Mouse (Mus musculus) liver, embryonic 14.5 days (tissue): ENCODE results near the gene Sox6. TPM values are rescaled to one million over a fixed set of nuclear protein-coding genes. Genes with fewer than 3 reads are reported as not detected.

ENCODE experiments used
- ATAC-seq: fragments of 200-750 bp; cut with Nextera tagmentation; 2 replicates; pipeline ENCODE4 v1.8.0; 2017; ENCODE audit warnings: moderate number of reproducible peaks, mild to moderate bottlenecking, moderate library complexity; ENCODE audit not compliant: insufficient read depth
- DNase-seq, 3 experiments: peaks; one replicate each; pipeline ENCODE4 v3.0.0-alpha.2; 2012 to 2013; ENCODE audit warnings: low read depth in 3 of 3, low spot score in 3 of 3
- H3K27ac ChIP-seq: fragments of 300-500 bp; sonication (generic); 2 replicates; pipeline ENCODE4 v1.5.1; 2014; ENCODE audit warnings: moderate library complexity, mild to moderate bottlenecking, control low read depth, inconsistent platforms
- H3K27me3 ChIP-seq: fragments of 300-500 bp; sonication (generic); 2 replicates; pipeline ENCODE4 v1.6.1; 2014; ENCODE audit warnings: mild to moderate bottlenecking, low read length, moderate library complexity; ENCODE audit not compliant: control insufficient read depth, insufficient read depth
- H3K36me3 ChIP-seq: fragments of 300-500 bp; sonication (generic); replicated peaks from 2 replicates; pipeline ENCODE4 v1.6.1; 2014; ENCODE audit warnings: low read depth; ENCODE audit not compliant: control insufficient read depth, insufficient read depth
- H3K4me1 ChIP-seq, 2 experiments: fragments of 200-500 bp in 1 of 2; fragments of 300-500 bp in 1 of 2; sonication (generic) in 1 of 2; replicated peaks; 2 replicates each; pipeline ENCODE4 v1.6.1; 2012 to 2014; ENCODE audit warnings: antibody characterized with exemption in 1 of 2, inconsistent platforms in 1 of 2, low read length in 1 of 2; ENCODE audit not compliant: control insufficient read depth in 2 of 2, insufficient read depth in 2 of 2
- H3K4me2 ChIP-seq: fragments of 300-500 bp; sonication (generic); 2 replicates; pipeline ENCODE4 v1.6.1; 2014; ENCODE audit warnings: low read depth, mild to moderate bottlenecking, control low read depth, moderate library complexity
- H3K4me3 ChIP-seq, 2 experiments: fragments of 200-500 bp in 1 of 2; fragments of 300-500 bp in 1 of 2; sonication (generic) in 1 of 2; 2 replicates each; pipeline ENCODE4 v1.5.1; 2012 to 2014; ENCODE audit warnings: low read depth in 2 of 2, low read length in 2 of 2, mild to moderate bottlenecking in 2 of 2, control low read depth in 1 of 2, inconsistent platforms in 1 of 2, moderate library complexity in 1 of 2; ENCODE audit not compliant: insufficient read depth in 1 of 2
- H3K9ac ChIP-seq: fragments of 300-500 bp; sonication (generic); replicated peaks from 2 replicates; pipeline ENCODE4 v1.6.1; 2014; ENCODE audit warnings: mild to moderate bottlenecking, control low read depth, moderate library complexity
- H3K9me3 ChIP-seq: fragments of 300-500 bp; sonication (generic); 2 replicates; pipeline ENCODE4 v1.6.1; 2016; ENCODE audit warnings: low read length, mixed read lengths; ENCODE audit not compliant: control insufficient read depth
- CTCF ChIP-seq: IDR thresholded peaks from 2 replicates; pipeline ENCODE4 v1.5.1; 2016; ENCODE audit warnings: antibody characterized with exemption, low read depth, control low read depth
- EP300 ChIP-seq: IDR thresholded peaks from 2 replicates; pipeline ENCODE4 v1.6.1; 2016; ENCODE audit warnings: antibody characterized with exemption, low read depth
- WGBS: fragments of 180-500 bp; shearing (Covaris S2); extraction: QIAGEN DNeasy Blood & Tissue Kit; methylation state at CpG from one replicate; pipeline ENCODE4 v1.1.7; 2014; ENCODE audit not compliant: insufficient replicate concordance; 5-methylcytosine and 5-hydroxymethylcytosine counted together
- polyA plus RNA-seq, 2 experiments: library from polyadenylated mRNA; depleted of rRNA in 1 of 2; stranded (reverse) in 1 of 2; unstranded in 1 of 2; fragments of >200 nt; fragmentation: Nextera tagmentation in 1 of 2; extraction: Ambion mirVana in 1 of 2; gene quantifications; 2 replicates each; pipeline versions ENCODE4 v1.2.1 to v1.2.3; 2012 to 2014

The Sox6 gene
- polyA plus RNA-seq, 2 experiments, result 15.9 to 64.0 TPM

- WGBS, result 65% methylated on average over 4 of the region's 4 CpGs
- peaks cover 14 to 19% of the 10 kb centered on the region in 2 experiments for H3K4me1 ChIP-seq
- no peaks in the 10 kb centered on the region for H3K9me3 ChIP-seq
- DNase-seq, result no peak
- TF ChIP-seq EP300 (no peak), CTCF (no peak)
- no peak overlapping the region for H3K27ac ChIP-seq
- no peak for ATAC-seq
- no peak overlapping the region for H3K4me2 ChIP-seq
- H3K9ac ChIP-seq, result no peak overlapping the region
- no peak overlapping the region for H3K4me3 ChIP-seq
- no peaks in the 10 kb centered on the region for H3K27me3 ChIP-seq
- H3K36me3 ChIP-seq, result no peaks in the 10 kb centered on the region
These were observed 93.1 kb downstream of the Sox6 start for GRCm38 (mm10) chr7:115945516-115945915.

- H3K27ac ChIP-seq, result no peak overlapping the region
These were observed 94.3 kb downstream of the Sox6 start for GRCm38 (mm10) chr7:115944250-115944649.

GRCm38 (mm10) chr7:115941766-115942165, 96.8 kb downstream of the Sox6 start:
- DNase-seq (peak; percentile 83 to 85 (median 84)), ATAC-seq (peak; percentile 100)
- peak; percentile 96 for TF ChIP-seq EP300
- no peak for TF ChIP-seq CTCF
- 7% methylated on average over 6 of the region's 6 CpGs for WGBS
- H3K27ac ChIP-seq, result peak overlapping the region; percentile 79
- no peaks in the 10 kb centered on the region for H3K9me3 ChIP-seq
- no peaks in the 10 kb centered on the region for H3K27me3 ChIP-seq
- H3K4me1 ChIP-seq, result peaks cover 18 to 20% of the 10 kb centered on the region in 2 experiments
- H3K36me3 ChIP-seq, result no peaks in the 10 kb centered on the region
- H3K9ac ChIP-seq, result peak overlapping the region; percentile 57
- no peak overlapping the region for H3K4me3 ChIP-seq
- H3K4me2 ChIP-seq, result peak overlapping the region; percentile 39

More at GRCm38 (mm10) chr7:115944250-115944649, 94.3 kb downstream of the Sox6 start:
- Histone ChIP-seq H3K36me3 (no peaks in the 10 kb centered on the region), H3K27me3 (no peaks in the 10 kb centered on the region), H3K4me2 (no peak overlapping the region), H3K9me3 (no peaks in the 10 kb centered on the region), H3K4me3 (no peak overlapping the region), H3K9ac (no peak overlapping the region), H3K4me1 (peaks cover 18 to 20% of the 10 kb centered on the region in 2 experiments)
- no peak for ATAC-seq
- no peak for TF ChIP-seq EP300
- DNase-seq, result no peak
- WGBS, result 76% methylated on average over 5 of the region's 5 CpGs

GRCm38 (mm10) chr7:115939292-115939691, 99.3 kb downstream of the Sox6 start:
- 77% methylated on average over 5 of the region's 5 CpGs for WGBS
- Histone ChIP-seq H3K4me2 (no peak overlapping the region), H3K9ac (no peak overlapping the region), H3K36me3 (no peaks in the 10 kb centered on the region), H3K27me3 (no peaks in the 10 kb centered on the region), H3K27ac (no peak overlapping the region), H3K9me3 (no peaks in the 10 kb centered on the region), H3K4me1 (peaks cover 18 to 20% of the 10 kb centered on the region in 2 experiments), H3K4me3 (no peak overlapping the region)
- DNase-seq (no peak), ATAC-seq (no peak)
- TF ChIP-seq EP300 (no peak), CTCF (no peak)

GRCm38 (mm10) chr7:115936908-115937307, 101.7 kb downstream of the Sox6 start:
- H3K27me3 ChIP-seq, result no peaks in the 10 kb centered on the region
- H3K9ac ChIP-seq, result no peak overlapping the region
- H3K9me3 ChIP-seq, result no peaks in the 10 kb centered on the region
- TF ChIP-seq EP300 (no peak), CTCF (no peak)
- ATAC-seq (no peak), DNase-seq (no peak)
- no peak overlapping the region for H3K4me3 ChIP-seq
- 54% methylated on average over 1 of the region's 1 CpGs for WGBS
- no peaks in the 10 kb centered on the region for H3K36me3 ChIP-seq
- peaks cover 11 to 12% of the 10 kb centered on the region in 2 experiments for H3K4me1 ChIP-seq
- no peak overlapping the region for H3K4me2 ChIP-seq
- H3K27ac ChIP-seq, result no peak overlapping the region
